Mouse (Mus musculus) layer of hippocampus, postnatal 36 days (tissue): Measurements from ENCODE around the gene Cenpf. TPM values are rescaled to one million over a fixed set of nuclear protein-coding genes. Genes with fewer than 3 reads are reported as not detected.
"Not testable (repeated sequence)": the region's sequence is repeated elsewhere in the genome, so short reads cannot be mapped to it uniquely, and the experiment has no call there.

ENCODE experiments used
- DNase-seq, 2 experiments: peaks; one replicate each; pipeline ENCODE4 v3.0.0; 2022
- total RNA-seq, 2 experiments: library from RNA; stranded (reverse); gene quantifications; 2 replicates each; pipeline ENCODE4 v1.2.3; 2021

Gene Cenpf
- total RNA-seq, 2 experiments from 2014 or later: 1.2 to 1.9 TPM

DNA sequence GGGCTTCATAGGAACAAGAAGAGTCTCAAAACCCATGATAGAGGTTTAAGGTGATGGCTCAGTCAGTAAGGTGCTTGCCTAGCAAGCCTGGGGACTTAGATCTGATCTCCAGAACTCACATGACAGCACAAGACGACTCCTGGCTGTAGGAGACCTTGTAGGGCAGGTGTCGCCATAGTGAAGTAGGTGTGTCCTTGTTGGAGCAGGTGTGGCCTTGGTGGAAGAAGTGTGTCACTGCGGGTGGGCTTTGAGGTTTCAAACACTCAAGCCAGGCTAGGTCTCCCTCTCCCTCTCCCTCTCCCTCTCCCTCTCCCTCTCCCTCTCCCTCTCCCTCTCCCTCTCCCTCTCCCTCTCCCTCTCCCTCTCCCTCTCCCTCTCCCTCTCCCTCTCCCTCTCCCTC is 4.6 kb upstream of the Cenpf start:
- DNase-seq: not testable (repeated sequence)

DNA sequence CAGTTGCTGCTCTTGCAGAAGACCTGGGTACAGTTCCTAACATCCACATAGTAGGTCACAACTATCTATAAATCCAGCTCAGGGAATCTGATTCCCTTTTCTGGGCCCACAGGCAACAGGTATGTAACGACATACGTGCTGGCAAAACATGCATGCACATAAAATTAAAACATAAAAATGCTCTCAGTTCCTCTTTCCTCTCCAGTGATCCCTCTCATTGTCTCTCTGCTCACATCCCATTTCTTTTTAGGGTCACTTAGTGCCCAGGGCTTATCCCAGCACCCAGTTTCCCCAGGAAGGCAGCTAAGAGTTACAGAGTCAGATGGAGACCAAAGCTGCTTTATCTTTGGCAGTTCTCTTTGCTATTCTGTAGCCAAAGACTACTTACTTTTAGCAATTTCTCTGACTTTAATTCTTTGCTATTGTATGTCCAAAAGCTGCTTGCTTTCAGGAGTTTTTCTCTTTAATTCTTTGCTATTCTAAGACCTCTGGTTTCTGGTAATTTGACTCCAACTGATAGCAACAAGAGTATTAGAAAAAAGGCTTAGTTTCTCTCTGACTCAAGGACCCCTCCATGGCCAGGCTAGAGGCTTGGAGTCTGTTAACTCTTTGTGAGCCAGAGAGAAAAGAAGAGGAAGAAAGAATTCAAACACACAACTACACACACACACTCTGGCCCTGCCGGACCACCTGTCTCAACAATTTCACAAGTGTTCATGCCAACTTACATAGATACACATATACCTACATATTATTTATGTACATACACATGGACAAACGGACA is 1.4 kb upstream of the Cenpf start:
- no peak for DNase-seq

DNA sequence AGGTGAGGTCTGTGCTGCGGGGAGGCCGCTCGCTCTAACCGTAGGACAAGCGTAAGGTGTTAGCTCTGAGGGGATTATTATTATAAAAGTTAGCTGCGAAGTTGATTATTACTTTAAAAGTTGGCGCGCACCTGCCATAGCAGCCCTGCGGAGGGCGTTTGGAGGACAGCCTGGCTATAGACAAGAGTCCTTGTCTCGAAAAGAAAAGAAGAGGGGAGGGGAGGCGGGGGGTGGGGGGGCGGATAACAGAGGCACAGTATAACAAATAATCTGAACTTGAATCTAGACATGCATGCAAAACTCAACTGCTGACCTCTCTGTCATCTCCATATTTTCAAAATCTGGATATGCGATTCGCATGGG is 483 bp upstream of the Cenpf start:
- DNase-seq: no peak

DNA sequence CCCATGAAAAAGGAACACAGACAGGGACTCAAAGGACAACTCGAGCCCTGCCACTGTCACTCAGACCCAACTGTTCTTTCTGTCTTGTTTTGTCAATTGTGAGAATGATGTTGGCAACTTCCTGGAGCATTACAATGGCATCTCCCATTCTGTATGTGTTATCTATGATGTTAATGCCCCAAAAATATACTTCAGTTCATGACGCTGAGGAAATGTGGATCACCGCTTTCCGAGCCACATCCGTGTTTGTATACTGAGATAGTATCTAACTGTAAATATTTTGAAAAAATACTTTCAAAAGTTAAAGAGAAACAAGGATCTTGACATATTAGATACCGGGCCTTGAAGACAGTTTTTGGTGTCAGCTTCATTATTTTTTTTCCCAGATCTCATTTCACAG is 1.9 kb downstream of the Cenpf start:
- DNase-seq: no peak

DNA sequence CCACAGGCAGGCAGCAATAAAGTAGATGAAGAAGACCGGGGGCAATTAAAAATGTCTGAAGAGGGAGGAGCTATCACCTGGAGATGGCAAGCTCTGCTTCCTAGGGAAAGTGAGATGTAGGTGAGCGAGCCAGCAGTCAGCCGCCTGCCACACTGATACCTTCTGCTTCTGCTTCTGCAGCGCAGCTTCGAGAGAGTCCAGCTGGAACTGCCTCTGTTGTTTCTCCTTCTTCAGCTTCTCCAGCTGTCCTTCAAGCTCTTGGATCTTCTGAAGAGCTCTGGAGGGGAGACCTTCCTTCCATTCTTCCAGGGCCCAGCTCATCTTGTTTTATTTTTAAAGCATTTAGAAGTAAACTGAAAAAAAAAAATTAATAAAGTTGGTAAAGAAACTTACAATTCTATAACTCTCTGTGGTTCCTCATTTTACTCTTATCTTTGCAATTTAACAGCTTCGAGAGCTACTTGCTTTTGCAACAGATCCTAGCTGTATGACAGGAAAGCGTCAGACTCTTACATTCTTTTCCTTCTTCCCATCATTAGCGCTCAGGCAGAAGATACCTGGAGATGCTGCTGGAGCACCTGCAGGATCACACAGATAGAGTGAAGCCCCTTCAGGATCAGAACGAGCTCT is 3.0 kb downstream of the Cenpf start:
- DNase-seq: no peak

DNA sequence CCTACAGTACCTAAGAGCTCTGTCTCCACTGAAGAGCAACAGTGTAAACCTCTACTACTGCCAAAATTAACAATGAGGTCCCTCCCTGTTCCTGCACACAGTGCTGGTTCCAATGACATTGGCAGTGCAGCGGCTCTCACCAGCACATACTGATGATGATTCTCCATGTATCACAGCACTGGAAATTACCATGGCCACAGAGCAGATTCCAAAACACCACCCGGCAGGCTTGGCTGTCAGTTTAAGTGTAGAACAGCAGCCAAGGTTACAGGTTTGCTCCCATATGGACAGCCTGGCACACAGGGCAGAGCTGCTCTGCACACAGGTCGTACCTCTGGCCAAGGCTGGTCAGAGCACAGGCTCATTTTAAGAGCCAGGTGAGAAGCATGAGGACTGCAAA is 8.3 kb downstream of the Cenpf start:
- peak in 1 of 2 experiments; percentile 28 for DNase-seq

DNA sequence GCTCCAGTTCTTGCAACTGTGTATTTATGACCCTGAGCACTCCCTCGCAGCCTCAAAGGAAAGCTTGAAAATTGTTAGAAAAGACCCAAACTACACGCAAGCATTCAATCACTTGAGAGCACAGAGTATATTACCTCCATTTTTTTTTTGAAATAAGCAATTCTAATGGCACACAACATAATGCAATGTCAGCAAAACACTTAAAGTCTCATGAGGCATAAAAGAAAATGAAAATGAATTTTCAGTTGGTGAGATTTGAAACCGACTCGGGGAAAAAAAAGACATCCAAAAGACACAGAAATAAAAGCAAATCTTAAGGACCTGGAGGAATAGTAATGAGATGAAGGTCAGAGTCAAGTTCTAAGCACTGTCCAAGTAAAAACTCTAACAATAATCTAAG is 11.9 kb downstream of the Cenpf start:
- DNase-seq: no peak

DNA sequence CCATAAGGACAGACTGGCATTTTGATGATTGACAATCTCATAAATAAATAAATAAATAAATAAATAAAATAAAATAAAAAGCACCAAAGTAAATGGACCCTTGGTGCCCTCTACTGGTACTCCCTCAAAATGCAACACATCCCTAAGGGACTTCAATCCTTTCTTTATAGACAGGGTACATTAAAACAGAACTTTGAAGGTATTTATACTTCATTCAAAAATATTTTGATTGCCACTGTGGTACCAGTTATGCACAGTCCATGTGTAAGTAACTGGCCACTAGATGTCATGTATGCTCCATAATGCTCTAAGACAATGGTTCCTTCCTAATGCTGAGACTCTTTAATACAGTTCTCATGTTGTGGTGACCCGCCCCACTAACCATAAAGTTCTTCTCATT is 12.5 kb downstream of the Cenpf start:
- no peak for DNase-seq

DNA sequence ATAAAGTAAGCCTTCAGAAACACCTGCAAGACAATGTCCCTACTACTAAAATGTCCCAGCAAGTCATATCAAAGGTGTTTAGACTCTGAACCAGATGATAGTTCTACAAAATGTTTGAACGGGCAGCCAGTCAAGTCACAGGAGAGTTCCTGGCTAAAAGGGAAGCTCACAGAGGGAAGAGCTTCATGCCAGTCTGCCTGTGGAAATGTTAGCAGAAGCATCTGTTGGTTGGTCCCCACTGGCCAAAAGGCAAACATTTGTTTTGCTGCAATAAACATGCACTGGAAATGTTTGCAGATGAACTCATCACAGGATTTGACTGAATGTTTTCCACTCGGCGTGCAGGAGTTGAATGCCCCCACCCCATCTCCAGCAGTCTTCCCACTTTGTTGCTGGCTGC is 21.9 kb downstream of the Cenpf start:
- no peak for DNase-seq

DNA sequence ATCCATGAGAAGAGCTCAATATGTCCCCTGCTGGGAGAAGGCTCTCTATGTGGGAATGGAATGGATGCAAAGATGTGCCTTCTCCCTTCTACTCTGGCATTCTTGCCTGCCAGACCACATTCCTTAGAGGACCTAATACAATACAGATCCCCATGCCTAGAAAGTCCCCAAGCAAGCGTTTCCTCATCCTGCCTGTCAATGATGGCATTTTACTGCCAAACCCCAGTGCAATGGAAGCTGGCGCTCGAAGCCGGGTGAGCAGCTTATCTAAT is 23.1 kb downstream of the Cenpf start:
- DNase-seq: no peak

DNA sequence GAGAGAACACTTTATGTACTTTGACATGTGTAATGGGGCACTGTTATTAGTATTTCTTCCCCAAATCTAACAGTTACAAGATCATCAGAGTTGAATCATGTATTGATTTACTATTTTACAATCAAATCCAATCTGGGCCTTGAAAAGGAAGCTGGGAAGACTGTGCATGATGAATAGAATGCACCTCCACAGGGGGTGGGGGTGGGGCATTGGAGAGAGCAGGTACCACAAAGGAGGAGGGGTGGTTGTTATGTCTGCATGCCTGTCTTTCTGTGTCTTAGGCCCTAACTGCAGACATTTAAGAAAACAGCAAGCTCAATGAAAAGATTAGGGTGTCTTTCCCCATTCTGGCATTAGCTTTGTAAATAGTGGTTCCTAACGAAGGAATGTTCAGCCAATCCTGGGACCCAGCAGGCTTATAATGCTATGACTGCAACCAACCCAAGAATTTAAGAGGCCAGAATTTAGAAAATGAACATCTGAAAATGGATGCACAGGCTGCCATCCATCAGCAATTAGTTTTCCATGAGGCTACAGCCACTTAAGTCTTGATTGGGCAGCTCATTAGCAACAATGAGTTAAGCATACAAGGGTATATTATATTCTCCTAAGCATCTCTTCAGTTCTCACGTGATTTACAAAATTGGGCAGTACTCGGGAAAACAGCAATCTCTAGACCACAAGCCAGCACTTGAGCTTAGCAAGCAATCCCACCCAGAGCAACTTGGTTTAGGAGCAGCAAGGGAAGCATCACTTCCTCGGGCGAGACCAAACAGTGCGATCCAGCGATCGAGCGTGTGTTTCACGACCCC is 23.6 kb downstream of the Cenpf start:
- DNase-seq: no peak

DNA sequence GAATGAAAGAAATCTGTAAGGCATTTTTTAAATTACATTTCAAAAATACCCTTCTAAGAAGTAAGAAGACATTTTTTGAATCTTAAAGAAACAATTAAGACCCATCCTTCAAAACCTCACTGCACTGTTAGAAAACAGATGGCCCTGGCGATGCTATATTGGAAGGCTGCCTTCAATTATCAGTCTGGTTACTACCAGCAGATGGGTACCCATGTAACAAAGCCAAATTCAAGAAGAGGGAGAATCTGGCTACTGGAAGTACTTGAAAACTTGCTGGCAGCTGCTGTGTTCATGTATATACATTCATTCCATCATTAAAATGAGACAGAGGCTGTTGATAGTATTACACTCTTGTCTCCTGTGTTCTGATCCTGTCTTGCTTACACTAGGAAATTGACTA is 24.4 kb downstream of the Cenpf start:
- peak; percentile 35 to 41 for DNase-seq

DNA sequence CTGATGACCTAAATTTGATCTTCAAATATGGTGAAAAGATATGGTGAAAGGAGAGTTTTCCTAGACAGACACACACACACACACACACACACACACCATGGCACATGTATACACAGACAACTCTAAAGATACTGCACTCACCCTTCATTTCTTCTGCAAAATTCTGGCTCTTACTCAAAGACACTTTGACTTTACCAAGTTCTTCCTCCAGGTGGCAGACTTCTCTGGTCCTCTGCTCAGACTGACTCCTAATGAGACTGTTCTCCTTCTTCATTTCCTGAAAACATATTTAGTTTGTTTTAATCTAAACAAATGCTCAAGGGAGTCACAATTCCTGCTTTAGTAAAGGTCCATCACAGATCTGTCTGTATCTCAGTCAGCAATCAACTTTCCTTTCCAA is 26.0 kb downstream of the Cenpf start:
- no peak for DNase-seq

DNA sequence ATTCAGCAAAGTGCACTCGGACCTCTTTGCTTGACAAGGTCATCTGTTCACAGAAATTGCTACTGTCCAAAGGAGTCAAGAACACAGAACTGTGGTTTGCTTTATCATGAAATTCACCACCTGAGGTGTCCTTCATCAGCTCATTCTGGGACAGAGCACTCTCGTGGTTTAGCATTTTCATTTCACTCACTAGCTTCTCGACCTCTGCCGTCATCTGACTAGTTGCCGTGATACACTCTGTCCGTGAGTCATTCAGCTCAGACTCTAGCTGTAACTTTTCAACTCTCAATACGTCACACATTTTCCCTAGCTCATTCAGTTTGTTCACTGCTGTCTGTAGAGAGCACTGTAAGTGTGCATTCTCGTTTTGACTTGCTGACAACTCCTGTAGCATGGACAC is 30.5 kb downstream of the Cenpf start:
- no peak for DNase-seq

DNA sequence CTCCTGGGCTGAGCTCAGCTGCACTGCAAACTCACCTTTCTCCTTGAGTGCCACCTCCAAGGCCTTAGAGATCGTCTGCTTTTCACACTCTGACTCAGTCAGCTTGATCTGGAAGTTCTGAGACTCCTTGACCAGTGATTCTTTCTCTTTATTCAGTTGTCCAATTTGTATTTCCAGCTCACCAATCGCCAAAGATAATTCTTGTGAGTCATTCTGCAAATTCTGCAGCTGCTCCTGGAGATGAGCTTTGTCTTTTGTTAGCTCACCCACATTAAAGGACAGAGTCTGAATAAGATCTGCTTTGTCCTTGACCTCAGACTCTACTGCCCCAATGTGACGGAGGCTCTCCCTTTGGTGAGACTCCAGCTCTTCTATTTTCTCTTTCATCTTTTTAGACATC is 34.1 kb downstream of the Cenpf start:
- DNase-seq: no peak

DNA sequence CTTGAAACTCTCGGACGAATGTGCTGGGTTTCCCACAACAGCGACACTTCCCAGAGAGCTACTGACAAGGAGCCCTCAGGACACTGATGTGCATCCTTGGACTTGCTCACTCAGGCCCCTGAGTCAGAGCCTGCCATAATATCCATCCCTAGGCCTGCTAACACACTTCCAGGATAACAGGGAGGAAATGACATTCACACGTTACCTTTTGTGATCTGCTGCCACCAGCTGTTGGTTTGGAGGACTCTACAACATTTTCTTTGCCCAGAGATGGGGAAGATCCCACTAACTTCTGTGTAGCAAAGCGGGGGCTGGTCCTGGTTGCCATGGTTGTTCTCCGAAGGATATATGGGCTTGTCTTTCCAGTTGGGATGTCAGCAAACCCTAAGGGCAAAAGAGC is 41.3 kb downstream of the Cenpf start:
- DNase-seq: no peak

DNA sequence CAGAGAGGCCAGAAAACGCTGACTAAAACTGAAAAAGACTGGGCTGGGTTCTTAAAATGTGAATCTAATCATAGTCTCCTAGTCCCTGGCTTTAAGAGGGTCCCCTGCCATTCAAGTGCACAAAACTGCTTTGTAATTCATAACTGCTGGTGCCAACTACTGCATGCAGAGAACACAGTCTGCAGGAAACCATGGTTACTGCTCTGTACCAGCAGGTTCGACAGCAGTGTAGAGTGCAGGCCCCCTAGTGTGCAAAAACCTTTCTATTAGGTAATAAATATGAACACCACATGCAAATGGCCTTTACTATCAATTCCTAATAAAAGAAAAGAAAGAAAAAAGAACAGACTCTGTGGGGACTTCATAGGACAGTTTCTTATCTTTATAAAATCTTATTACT is 42.5 kb downstream of the Cenpf start:
- peak in 1 of 2 experiments; percentile 34 for DNase-seq

DNA sequence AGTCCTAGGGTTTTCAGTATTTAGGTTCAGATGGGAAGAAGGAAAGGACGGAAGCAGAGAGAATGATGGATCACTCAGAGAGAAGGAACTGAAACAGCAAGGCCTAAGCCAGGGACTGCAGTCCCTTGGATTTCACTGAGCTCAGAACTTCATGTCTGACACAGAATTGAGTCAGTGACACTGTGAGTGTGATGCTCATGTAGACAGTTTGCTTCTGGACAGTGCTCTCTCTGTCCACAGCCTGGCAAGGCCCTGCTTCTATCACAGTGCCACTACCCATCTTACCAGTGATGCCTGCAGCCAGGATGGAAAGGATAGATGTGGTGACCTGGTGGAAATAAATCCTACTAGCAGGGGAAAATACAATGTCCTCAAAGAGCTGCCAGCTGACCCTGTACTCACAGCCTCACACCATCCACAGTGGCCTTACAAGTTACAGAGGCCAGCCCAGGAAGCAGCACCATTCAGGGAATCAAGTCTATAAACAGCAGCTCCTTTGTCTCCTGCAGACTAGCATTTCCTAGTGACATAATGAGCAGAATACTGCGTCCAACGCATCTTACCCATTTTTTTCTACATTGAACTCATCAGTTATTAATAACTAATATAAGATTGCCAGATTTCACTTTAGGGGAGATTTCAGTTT is 43.1 kb downstream of the Cenpf start:
- peak in 1 of 2 experiments; percentile 24 for DNase-seq

DNA sequence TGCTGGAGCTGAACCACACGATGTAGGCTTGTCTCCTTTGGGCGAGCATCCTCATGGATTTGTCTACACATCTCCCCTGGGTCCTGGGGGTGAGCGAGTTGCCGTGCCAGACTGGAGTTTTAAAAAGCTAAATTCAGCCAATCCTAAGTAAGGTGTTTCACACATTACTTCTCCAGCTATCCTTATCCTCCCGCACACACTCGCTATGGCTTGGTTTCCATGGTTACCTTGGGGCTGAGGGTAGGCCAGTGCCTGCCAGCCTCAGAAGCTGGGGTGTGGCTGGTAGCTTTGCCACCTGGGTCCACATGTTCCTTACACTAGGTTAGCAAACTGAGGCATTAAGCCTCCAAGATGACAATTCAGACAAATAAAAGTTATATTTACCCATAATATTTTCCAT is 48.3 kb downstream of the Cenpf start:
- DNase-seq: no peak

DNA sequence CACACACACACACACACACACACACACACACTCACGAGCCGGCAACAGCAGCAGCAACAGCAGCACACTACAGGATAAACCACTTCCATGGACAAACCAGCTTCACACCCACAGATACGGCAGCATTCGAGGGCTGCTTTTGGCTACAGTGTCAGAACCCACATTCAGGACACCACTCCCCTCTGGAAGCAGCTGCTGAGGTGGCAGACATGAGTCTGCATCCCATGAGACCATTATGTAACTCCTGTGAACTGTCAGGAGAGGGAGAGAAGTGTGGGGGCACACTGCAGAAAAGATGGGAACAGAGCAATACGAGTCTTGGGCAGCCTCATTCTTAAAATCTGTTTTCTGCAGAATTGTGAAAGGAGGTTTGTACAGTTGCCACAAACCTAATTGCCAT is 54.1 kb downstream of the Cenpf start:
- no peak for DNase-seq

DNA sequence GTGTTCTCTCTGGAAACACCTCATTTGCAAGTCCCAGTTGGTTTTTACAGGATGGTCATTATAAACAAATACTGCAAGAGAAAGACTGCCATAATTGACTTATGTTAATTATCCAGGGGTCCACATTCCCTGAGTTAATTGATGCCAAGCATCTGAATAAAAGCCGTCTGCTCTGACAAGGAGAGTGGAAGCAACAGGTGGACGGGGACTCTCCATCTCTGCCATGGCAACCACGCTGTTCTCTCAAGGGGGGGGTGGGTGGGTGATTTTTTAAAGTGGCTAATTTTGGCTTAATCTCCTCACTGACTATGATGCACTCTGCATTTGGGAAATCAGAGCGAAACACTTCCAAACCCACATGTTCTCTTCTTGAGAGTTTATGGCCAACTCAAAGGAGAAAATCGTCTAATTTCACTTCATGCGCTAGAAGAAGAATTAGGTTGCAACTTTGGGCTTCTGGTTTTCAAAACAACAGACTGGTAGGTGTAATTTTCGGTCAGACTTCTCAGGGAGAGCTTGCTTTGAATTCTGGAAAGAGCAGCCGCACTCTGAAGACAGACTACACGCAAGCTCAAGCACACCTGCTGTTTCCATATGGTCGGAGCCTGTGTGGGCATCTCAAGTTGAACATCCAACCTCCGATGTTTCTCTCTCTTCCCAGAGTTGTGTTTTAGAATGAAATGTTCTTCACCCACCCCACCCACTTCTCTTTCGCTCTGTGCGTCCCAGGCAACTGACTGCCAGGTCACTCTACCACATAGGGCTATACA is 55.8 kb downstream of the Cenpf start:
- DNase-seq: no peak

DNA sequence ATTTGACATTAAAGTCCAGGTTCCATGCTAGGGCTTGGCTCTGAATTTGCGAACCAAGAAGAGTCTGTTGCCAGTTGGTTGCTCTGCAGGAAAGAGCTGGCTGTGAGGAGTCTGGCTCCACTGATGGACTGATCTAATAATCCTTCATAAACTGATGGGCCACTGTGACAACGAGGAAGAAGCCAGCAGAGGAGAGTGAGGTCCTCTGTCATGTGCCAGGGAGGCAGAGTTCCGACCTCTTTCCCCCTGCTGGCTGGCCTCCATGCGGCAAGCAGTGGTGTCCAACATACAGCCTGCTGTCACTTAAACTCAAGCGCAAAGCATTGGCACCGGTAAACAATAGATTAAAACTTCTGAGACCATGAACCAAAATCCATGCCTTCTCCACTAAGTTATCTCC is 57.9 kb downstream of the Cenpf start:
- DNase-seq: no peak
